16 mouse cellular contexts compared by ENCODE assay signal in the genomic region with DNA sequence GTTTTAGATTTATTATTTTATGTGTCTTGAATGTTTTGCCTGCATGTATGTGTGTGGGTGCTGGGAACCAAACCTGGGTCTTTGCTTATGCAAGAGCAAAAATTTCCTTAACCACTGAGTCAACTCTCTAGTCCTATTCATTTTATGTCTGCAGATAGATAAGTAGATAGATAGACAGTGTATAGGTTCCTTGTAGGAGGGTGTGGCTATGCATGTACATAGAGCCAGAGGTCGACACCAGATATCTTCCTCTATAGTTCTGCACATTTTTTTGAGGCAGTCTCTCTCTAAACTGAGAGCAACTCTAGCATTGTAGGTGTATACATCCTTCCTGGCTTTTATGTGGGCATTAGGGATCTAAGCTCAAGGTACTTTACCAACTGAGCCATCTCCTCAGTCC.
"Had no signal": no experiment of that assay in that cellular context is flagged by ENCODE, and none has a peak within 500 bp of the region (broad histone marks: within the 10 kb centered on the region; RNA-seq: fewer than 3 reads in every experiment).

No protein-coding gene starts in this region.

- H3K9ac ChIP-seq: neural tube, embryonic 13.5 days; neural tube, embryonic 15.5 days; stomach, embryonic 15.5 days had no signal

- H3K9me3 ChIP-seq: neural tube, embryonic 13.5 days; neural tube, embryonic 15.5 days; stomach, embryonic 15.5 days had no signal

- H3K4me2 ChIP-seq: neural tube, embryonic 13.5 days; neural tube, embryonic 15.5 days; stomach, embryonic 15.5 days had no signal

- H3K27ac ChIP-seq: neural tube, embryonic 13.5 days; neural tube, embryonic 15.5 days; stomach, embryonic 15.5 days; stomach, postnatal 0 days had no signal

- H3K27me3 ChIP-seq: neural tube, embryonic 13.5 days; neural tube, embryonic 15.5 days; stomach, embryonic 15.5 days had no signal

- DNase-seq: retina, postnatal 1 day; right cerebral cortex, adult 18-20 months; right cerebral cortex, postnatal 14 days; right cerebral cortex, postnatal 25 days; right cerebral cortex, postnatal 4 days; spleen, adult 18-20 months; thymus, adult 18-20 months; thymus, adult 2 months; thymus, postnatal 14 days; thymus, postnatal 25 days; thymus, postnatal 36 days; thymus, postnatal 4 days had no signal

- H3K4me1 ChIP-seq: neural tube, embryonic 13.5 days; neural tube, embryonic 15.5 days; stomach, embryonic 15.5 days had no signal

- H3K4me3 ChIP-seq: neural tube, embryonic 13.5 days; neural tube, embryonic 15.5 days; stomach, embryonic 15.5 days had no signal
